Mouse (Mus musculus) large intestine, adult 2 months (tissue): ENCODE data around the gene Fgd5. TPM values are rescaled to one million over a fixed set of nuclear protein-coding genes. Genes with fewer than 3 reads are reported as not detected.

Experiments used
- polyA plus RNA-seq: library from polyadenylated mRNA; depleted of rRNA; stranded (reverse); fragments of >200 nt; gene quantifications from 2 replicates; pipeline ENCODE4 v1.2.3, GENCODE M21; 2012; rRNA removed

Fgd5 gene
- polyA plus RNA-seq, 1 experiment, result 2.9 TPM

Other genes with a start within 250 kb of the Fgd5 start
- 1.5 and 1.6 TPM in 2 replicates for gene Grip2, start 151.6 kb upstream of the Fgd5 start, polyA plus RNA-seq
- 4.2 TPM in 2 replicates for gene Ccdc174, start 100.8 kb upstream of the Fgd5 start, polyA plus RNA-seq
- gene 4930590J08Rik, start 76.1 kb upstream of the Fgd5 start, polyA plus RNA-seq, result 0.14 and 0.19 TPM in 2 replicates
- gene Nr2c2, start 112.5 kb downstream of the Fgd5 start, polyA plus RNA-seq, result 9.2 and 21.0 TPM in 2 replicates
- 13.1 and 15.7 TPM in 2 replicates for gene Mrps25, start 205.2 kb downstream of the Fgd5 start, polyA plus RNA-seq
- 6.0 and 9.4 TPM in 2 replicates for gene Rbsn, start 236.0 kb downstream of the Fgd5 start, polyA plus RNA-seq